Comparison of ENCODE assay signal across 9 mouse cellular contexts in genomic region chr11:77783747-77784646, GRCm38 (mm10). TPM values are rescaled to one million over a fixed set of nuclear protein-coding genes. Genes with fewer than 3 reads are reported as not detected.
DNase-seq lines count a peak whose midpoint lies in the region; ATAC-seq lines count a peak whose summit lies in the region.
"Had no signal": no experiment of that assay in that cellular context is flagged by ENCODE, and none has a peak within 500 bp of the region (broad histone marks: within the 10 kb centered on the region; RNA-seq: fewer than 3 reads in every experiment).

No protein-coding gene starts in this region.

- WGBS in heart, embryonic 11.5 days (ENCODE audit: insufficient replicate concordance) = 42% methylated on average over 18 of the region's 18 CpGs

- peaks cover 43% of the 10 kb centered on the region for H3K4me1 ChIP-seq in heart, embryonic 11.5 days (ENCODE audit: control insufficient read depth, insufficient read depth, low read length)

- H3K36me3 ChIP-seq in heart, embryonic 11.5 days (ENCODE audit: control insufficient read depth, insufficient read depth, low read length) = no peaks in the 10 kb centered on the region

- no peak; the same call in 1 of the 2 replicates for ATAC-seq in heart, embryonic 11.5 days (replicated peaks; ENCODE audit: insufficient number of reproducible peaks, low FRiP score, low TSS enrichment)
- ATAC-seq in megakaryocyte, adult 5-6 weeks (ENCODE audit: poor library complexity, severe bottlenecking) = peak; percentile 59

- peak overlapping the region; percentile 33 for H3K4me2 ChIP-seq in heart, embryonic 11.5 days

- peak overlapping the region; percentile 23; the same call in 1 of the 2 replicates for H3K9ac ChIP-seq in heart, embryonic 11.5 days (ENCODE audit: low read depth, low read length)

- peak; percentile 96 for DNase-seq in heart, adult 11 months
- no peak for DNase-seq in heart, adult 8-10 months (ENCODE audit: low spot score)
- peak; percentile 41 for DNase-seq in adipocyte (ENCODE audit: low spot score)
- peak; percentile 59 to 76 for DNase-seq in kidney, postnatal 25 days
- peak; percentile 50 for DNase-seq in thymus, postnatal 25 days
- no peak for DNase-seq in right cerebral cortex, postnatal 36 days (ENCODE audit: low spot score in 2 of 2)

- no peaks in the 10 kb centered on the region for H3K9me3 ChIP-seq in heart, embryonic 11.5 days (replicated peaks; ENCODE audit: control insufficient read depth, low read length)

- H3K27ac ChIP-seq in heart, embryonic 11.5 days (ENCODE audit: low read depth, low read length) = peak overlapping the region; percentile 96

- no peak overlapping the region for H3K4me3 ChIP-seq in heart, embryonic 11.5 days (ENCODE audit: low read depth, low read length)

- H3K27me3 ChIP-seq in heart, embryonic 11.5 days (ENCODE audit: control insufficient read depth, insufficient read depth, low read length) = no peaks in the 10 kb centered on the region

RNA-seq across cellular contexts. Expression of gene Gm10277, which starts 3.5 kb away (rescaled TPM):
- not detected for total RNA-seq in heart, adult 8-10 months (2022)
- polyA plus RNA-seq in heart, embryonic 11.5 days (2014; fragmentation: Nextera tagmentation; extraction: Ambion mirVana) = 0.55 and 0.87 TPM in 2 replicates
- total RNA-seq in megakaryocyte, adult 5-6 weeks (2015) = not detected in 2 replicates
- total RNA-seq in megakaryocyte, adult 5-6 weeks (2017) = 0.40 TPM in 1 of 2 replicates, not detected in the other
- total RNA-seq: left cerebral cortex, postnatal 14 days had no signal

RNA-seq across cellular contexts. Expression of gene Myo18a, which starts 21.0 kb away (rescaled TPM):
- total RNA-seq in heart, adult 8-10 months (2022) = 100 to 1,000 TPM; 256 to 285 (median 277) TPM
- 94.0 and 96.7 TPM in 2 replicates for polyA plus RNA-seq in heart, embryonic 11.5 days (2014; fragmentation: Nextera tagmentation; extraction: Ambion mirVana)
- total RNA-seq in megakaryocyte, adult 5-6 weeks (2015) = 14.0 and 21.5 TPM in 2 replicates
- total RNA-seq in megakaryocyte, adult 5-6 weeks (2017) = 69.7 and 84.8 TPM in 2 replicates

RNA-seq across cellular contexts. Expression of gene Cryba1, which starts 58.9 kb away (rescaled TPM):
- not detected for total RNA-seq in heart, adult 8-10 months (2022)
- polyA plus RNA-seq in heart, embryonic 11.5 days (2014; fragmentation: Nextera tagmentation; extraction: Ambion mirVana) = not detected in 2 replicates
- not detected in 2 replicates for total RNA-seq in megakaryocyte, adult 5-6 weeks (2015)
- not detected in 2 replicates for total RNA-seq in megakaryocyte, adult 5-6 weeks (2017)
- total RNA-seq: left cerebral cortex, postnatal 14 days had no signal

Comparison
In these comparisons a context has a peak if more than half of its experiments do, and no peak if none do; other contexts are left out.
1. DNase-seq: peak in heart, adult 11 months (single experiment), adipocyte (single experiment), kidney, postnatal 25 days (2 of 2) and thymus, postnatal 25 days (single experiment); none in heart, adult 8-10 months (single experiment) and right cerebral cortex, postnatal 36 days (0 of 2).